Mouse (Mus musculus) midbrain, embryonic 14.5 days (tissue): ENCODE results near the gene Tet3. TPM values are rescaled to one million over a fixed set of nuclear protein-coding genes. Genes with fewer than 3 reads are reported as not detected.

Experiments
- ATAC-seq: fragments of 200-750 bp; cut with Nextera tagmentation; 2 replicates; pipeline ENCODE4 v1.8.0; 2017; ENCODE audit warnings: moderate number of reproducible peaks, moderate library complexity; ENCODE audit not compliant: low FRiP score, low TSS enrichment
- DNase-seq: peaks from one replicate; pipeline ENCODE4 v3.0.0-alpha.2; 2015
- H3K27ac ChIP-seq: fragments of 300-500 bp; sonication (generic); replicated peaks from 2 replicates; pipeline ENCODE4 v1.5.1; 2014; ENCODE audit warnings: mild to moderate bottlenecking, low read depth, low read length, moderate library complexity
- H3K27me3 ChIP-seq: fragments of 300-500 bp; sonication (generic); 2 replicates; pipeline ENCODE4 v1.6.1; 2014; ENCODE audit warnings: low read length, control low read depth, mixed read lengths; ENCODE audit not compliant: control insufficient read depth, insufficient read depth
- H3K36me3 ChIP-seq: fragments of 300-500 bp; sonication (generic); 2 replicates; pipeline ENCODE4 v1.6.1; 2014; ENCODE audit warnings: low read length, control low read depth; ENCODE audit not compliant: control insufficient read depth, insufficient read depth
- H3K4me1 ChIP-seq: fragments of 300-500 bp; sonication (generic); 2 replicates; pipeline ENCODE4 v1.6.1; 2014; ENCODE audit warnings: mild to moderate bottlenecking, antibody characterized with exemption, low read length, control low read depth; ENCODE audit not compliant: control insufficient read depth, insufficient read depth
- H3K4me2 ChIP-seq: fragments of 300-500 bp; sonication (generic); 2 replicates; pipeline ENCODE4 v1.6.1; 2014; ENCODE audit warnings: mild to moderate bottlenecking, low read length, moderate library complexity
- H3K4me3 ChIP-seq: fragments of 300-500 bp; sonication (generic); replicated peaks from 2 replicates; pipeline ENCODE4 v1.5.1; 2014; ENCODE audit warnings: low read depth, low read length
- H3K9ac ChIP-seq: fragments of 300-500 bp; sonication (generic); replicated peaks from 2 replicates; pipeline ENCODE4 v1.6.1; 2014; ENCODE audit warnings: mild to moderate bottlenecking, low read length, moderate library complexity
- H3K9me3 ChIP-seq: fragments of 300-500 bp; sonication (generic); 2 replicates; pipeline ENCODE4 v1.6.1; 2016; ENCODE audit warnings: low read length, control low read depth, mixed read lengths; ENCODE audit not compliant: control insufficient read depth
- WGBS: fragments of 180-500 bp; shearing (Covaris S2); extraction: QIAGEN DNeasy Blood & Tissue Kit; methylation state at CpG from one replicate; pipeline ENCODE4 v1.1.7; 2014; 5-methylcytosine and 5-hydroxymethylcytosine counted together
- microRNA-seq: library from miRNA; unstranded; fragments of <30 nt; microRNA quantifications from one replicate; pipeline ENCODE4, GENCODE M21; 2016
- polyA plus RNA-seq: library from polyadenylated mRNA; unstranded; fragments of >200 nt; fragmentation: Nextera tagmentation; extraction: Ambion mirVana; gene quantifications from 2 replicates; pipeline ENCODE4 v1.2.1, GENCODE M21; 2014

The Tet3 gene
- polyA plus RNA-seq, 1 experiment from 2014 or later: 56.0 TPM

DNA sequence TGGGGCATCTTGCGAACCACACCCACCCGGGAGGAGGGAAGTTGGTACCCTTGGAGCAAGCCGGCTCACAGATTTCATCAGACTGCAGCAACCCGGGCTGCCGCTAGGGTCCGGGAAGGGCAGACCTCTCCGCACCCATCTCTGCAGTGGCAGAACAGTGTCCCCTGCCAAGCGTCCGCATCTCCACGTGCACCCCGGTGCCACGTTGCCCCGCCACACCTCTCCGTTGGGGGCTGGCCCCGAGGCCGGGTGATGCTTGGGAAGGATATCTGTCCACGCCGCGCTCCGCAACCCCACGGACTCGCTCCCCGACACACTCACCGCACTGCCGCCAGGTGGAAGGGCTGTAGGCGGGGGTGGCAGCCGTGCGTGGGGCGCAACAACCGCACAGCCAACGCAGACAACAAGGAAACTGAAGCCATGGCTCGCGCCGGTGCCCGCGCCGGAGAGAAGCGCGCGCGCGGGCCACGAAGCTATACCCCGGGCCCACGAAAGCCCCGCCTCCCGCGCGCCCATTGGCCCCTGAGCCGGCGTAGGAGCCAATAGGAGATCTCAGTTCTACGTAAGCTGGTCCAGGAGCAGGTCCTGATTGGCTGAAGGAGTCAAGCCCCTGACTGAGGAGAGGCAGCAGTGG lies 141.7 kb downstream of the Tet3 start:
- Histone ChIP-seq H3K4me1 (peaks cover 12% of the 10 kb centered on the region; the same call in 1 of the 2 replicates), H3K27me3 (no peaks in the 10 kb centered on the region), H3K36me3 (peaks cover 9% of the 10 kb centered on the region), H3K27ac (peak overlapping the region; percentile 86), H3K4me3 (peak overlapping the region; percentile 98), H3K9ac (peak overlapping the region; percentile 81), H3K9me3 (no peaks in the 10 kb centered on the region), H3K4me2 (peak overlapping the region; percentile 86)
- ATAC-seq (peak; percentile 100), DNase-seq (peak; percentile 96)
- WGBS: under 1% methylated on average over 52 of the region's 52 CpGs

DNA sequence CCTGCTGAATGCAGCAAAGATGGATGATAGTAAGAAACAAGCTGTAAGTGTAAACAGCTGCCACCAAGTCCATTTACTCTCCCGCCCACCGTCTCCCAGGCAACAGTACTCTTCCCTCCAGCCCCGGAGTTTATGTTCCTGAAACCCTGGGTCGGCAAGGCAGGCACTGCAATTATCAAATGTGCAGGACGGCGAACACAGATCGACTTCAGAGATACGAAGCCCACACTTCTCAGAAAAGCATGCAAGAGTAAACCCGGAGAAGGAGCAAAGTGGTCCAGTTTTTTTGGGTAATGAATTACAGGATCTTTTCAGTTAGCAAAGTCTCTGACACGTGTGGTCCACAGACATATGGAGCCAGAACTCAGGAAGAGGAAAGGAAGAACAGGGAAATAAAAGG lies 142.9 kb downstream of the Tet3 start:
- WGBS: 8% methylated on average over 10 of the region's 10 CpGs
- ATAC-seq (no peak), DNase-seq (peak; percentile 47)
- Histone ChIP-seq H3K9me3 (no peaks in the 10 kb centered on the region), H3K27ac (no peak overlapping the region), H3K4me3 (peak overlapping the region; percentile 98), H3K9ac (0 out of 2 replicates have a peak overlapping the region, but pooled peaks have one; percentile 16), H3K36me3 (peaks cover 18% of the 10 kb centered on the region), H3K27me3 (no peaks in the 10 kb centered on the region), H3K4me2 (peak overlapping the region; percentile 86), H3K4me1 (peaks cover 12% of the 10 kb centered on the region; the same call in 1 of the 2 replicates)

DNA sequence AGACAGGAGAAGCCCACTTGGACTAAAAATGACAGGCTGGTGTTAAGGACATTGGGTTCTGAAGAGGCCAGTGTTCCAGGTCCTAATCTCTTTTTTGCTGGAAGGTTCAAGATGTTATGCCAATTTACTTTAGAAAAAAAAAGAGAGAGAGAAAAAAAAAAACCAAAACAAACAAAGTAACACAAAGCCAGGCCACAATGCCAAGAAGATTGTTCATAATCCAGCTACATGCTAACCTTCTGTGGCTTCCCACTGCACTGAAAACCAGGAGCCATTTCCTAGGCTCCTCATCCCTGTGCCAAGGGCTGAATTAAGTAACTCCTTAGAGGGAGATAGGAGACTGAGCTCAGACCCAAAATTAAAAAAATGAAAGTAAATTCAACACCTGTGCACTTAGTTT lies 143.6 kb downstream of the Tet3 start:
- H3K4me3 ChIP-seq: no peak overlapping the region
- H3K27me3 ChIP-seq: no peaks in the 10 kb centered on the region
- DNase-seq: no peak
- H3K9ac ChIP-seq: no peak overlapping the region
- H3K9me3 ChIP-seq: no peaks in the 10 kb centered on the region
- H3K4me2 ChIP-seq: no peak overlapping the region
- peaks cover 12% of the 10 kb centered on the region; the same call in 1 of the 2 replicates for H3K4me1 ChIP-seq
- H3K27ac ChIP-seq: no peak overlapping the region
- no peak for ATAC-seq
- peaks cover 26% of the 10 kb centered on the region for H3K36me3 ChIP-seq

DNA sequence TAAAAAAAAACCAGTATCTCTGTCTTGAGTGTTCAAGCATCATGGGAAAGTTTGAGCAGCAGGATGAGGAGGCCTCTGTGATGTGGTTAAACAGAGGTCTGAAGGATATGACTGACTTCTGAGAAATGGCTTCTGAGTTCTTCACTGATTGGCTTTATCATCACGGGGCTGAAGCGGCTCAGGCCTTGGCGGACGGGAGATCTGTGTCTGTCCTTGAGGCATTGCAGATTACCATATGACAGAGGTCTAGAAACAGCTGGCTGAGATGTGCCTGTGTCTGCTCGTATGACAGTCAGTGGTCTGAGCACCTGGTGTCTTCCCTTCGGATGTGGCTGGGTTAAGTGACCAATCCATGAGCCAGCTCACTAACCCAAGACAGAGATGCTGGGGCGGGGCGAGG lies 146.4 kb downstream of the Tet3 start:
- Histone ChIP-seq H3K4me3 (no peak overlapping the region), H3K4me1 (peaks cover 12% of the 10 kb centered on the region; the same call in 1 of the 2 replicates), H3K9ac (no peak overlapping the region), H3K9me3 (no peaks in the 10 kb centered on the region), H3K27me3 (no peaks in the 10 kb centered on the region), H3K4me2 (no peak overlapping the region), H3K27ac (no peak overlapping the region), H3K36me3 (peaks cover 44% of the 10 kb centered on the region)
- DNase-seq (no peak), ATAC-seq (no peak)
- WGBS: 90% methylated on average over 8 of the region's 8 CpGs

Small RNA genes lying within 50 kb of the gene (microRNA-seq; reads per million reads assigned to microRNA genes)
- gene Mir6374: not detected

Other genes starting within 250 kb of the Tet3 start
- 0.27 and 0.55 TPM in 2 replicates for gene Slc4a5, start 239.3 kb downstream of the Tet3 start, polyA plus RNA-seq
- 27.0 and 31.3 TPM in 2 replicates for gene Mthfd2, start 133.2 kb downstream of the Tet3 start, polyA plus RNA-seq
- 14.7 and 32.5 TPM in 2 replicates for gene Mob1a, start 133.1 kb downstream of the Tet3 start, polyA plus RNA-seq
- gene Bola3, start 109.9 kb downstream of the Tet3 start, polyA plus RNA-seq: 54.5 and 61.1 TPM in 2 replicates
- gene Dguok, start 47.9 kb upstream of the Tet3 start, polyA plus RNA-seq: 66.6 and 68.5 TPM in 2 replicates
- gene Actg2, start 77.2 kb upstream of the Tet3 start, polyA plus RNA-seq: 2.3 TPM in 1 of 2 replicates, not detected in the other
- 63.6 and 64.4 TPM in 2 replicates for gene Stambp, start 113.6 kb upstream of the Tet3 start, polyA plus RNA-seq
- 0.25 TPM in 1 of 2 replicates, not detected in the other for gene Clec4f, start 197.1 kb upstream of the Tet3 start, polyA plus RNA-seq
- gene Cd207, start 218.8 kb upstream of the Tet3 start, polyA plus RNA-seq: not detected in 2 replicates